Mouse (Mus musculus): ENCODE data around the gene Necab2. TPM values are rescaled to one million over a fixed set of nuclear protein-coding genes. Genes with fewer than 3 reads are reported as not detected.

Gene Necab2
- polyA plus RNA-seq, 1 experiment from 2014 or later: 9.2 TPM

- Histone ChIP-seq H3K4me1 (ENCODE audit: control insufficient read depth, insufficient read depth, low read length) (no peaks in the 10 kb centered on the region), H3K27ac (replicated peaks; ENCODE audit: low read depth, low read length) (no peak overlapping the region), H3K4me2 (ENCODE audit: low read depth, low read length) (no peak overlapping the region), H3K9ac (replicated peaks; ENCODE audit: low read length) (no peak overlapping the region), H3K9me3 (replicated peaks; ENCODE audit: control insufficient read depth, low read length) (no peaks in the 10 kb centered on the region), H3K27me3 (ENCODE audit: control insufficient read depth, insufficient read depth, low read length) (no peaks in the 10 kb centered on the region), H3K4me3 (ENCODE audit: low read depth, low read length) (no peak overlapping the region), H3K36me3 (replicated peaks; ENCODE audit: control insufficient read depth, insufficient read depth, low read depth, low read length) (no peaks in the 10 kb centered on the region)
- 89% methylated on average over 10 of the region's 10 CpGs for whole genome bisulfite sequencing
- no peak for DNase-seq (ENCODE audit: low spot score)
- no peak for ATAC-seq (replicated peaks; ENCODE audit: insufficient number of reproducible peaks, low FRiP score, low TSS enrichment, low read depth)
Observed at GRCm38 (mm10) chr8:119424199-119424733, 22.3 kb upstream of the Necab2 start.

DNA sequence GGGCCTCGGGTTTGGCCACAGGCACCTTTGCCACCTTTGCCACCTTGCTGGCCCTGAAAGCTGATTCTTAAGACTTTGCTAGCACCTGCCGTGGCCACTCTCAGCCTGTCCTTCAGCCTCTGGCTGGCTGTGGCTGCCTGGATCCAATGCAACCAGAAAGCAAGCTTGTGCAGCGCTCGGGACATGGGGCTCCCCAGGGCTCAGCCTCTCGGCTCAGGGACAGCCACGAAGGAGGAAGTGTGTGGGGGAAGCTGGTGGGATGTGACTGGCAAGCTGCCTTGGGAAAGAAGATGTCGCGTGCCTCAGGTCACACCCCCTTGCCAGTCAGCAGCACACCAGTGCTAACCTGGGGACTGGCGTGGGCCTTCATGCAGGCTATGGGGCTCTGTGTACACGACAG lies 21.8 kb upstream of the Necab2 start:
- Histone ChIP-seq H3K36me3 (replicated peaks; ENCODE audit: control insufficient read depth, insufficient read depth, low read depth, low read length) (no peaks in the 10 kb centered on the region), H3K9me3 (replicated peaks; ENCODE audit: control insufficient read depth, low read length) (no peaks in the 10 kb centered on the region), H3K4me2 (ENCODE audit: low read depth, low read length) (no peak overlapping the region), H3K9ac (replicated peaks; ENCODE audit: low read length) (no peak overlapping the region), H3K4me3 (ENCODE audit: low read depth, low read length) (no peak overlapping the region), H3K4me1 (ENCODE audit: control insufficient read depth, insufficient read depth, low read length) (no peaks in the 10 kb centered on the region), H3K27me3 (ENCODE audit: control insufficient read depth, insufficient read depth, low read length) (no peaks in the 10 kb centered on the region), H3K27ac (replicated peaks; ENCODE audit: low read depth, low read length) (no peak overlapping the region)
- 80% methylated on average over 10 of the region's 10 CpGs for WGBS
- DNase-seq (ENCODE audit: low spot score) (no peak), ATAC-seq (replicated peaks; ENCODE audit: insufficient number of reproducible peaks, low FRiP score, low TSS enrichment, low read depth) (no peak)

GRCm38 (mm10) chr8:119425533-119425932 lies 21.0 kb upstream of the Necab2 start:
- Histone ChIP-seq H3K4me1 (ENCODE audit: control insufficient read depth, insufficient read depth, low read length) (no peaks in the 10 kb centered on the region), H3K9me3 (replicated peaks; ENCODE audit: control insufficient read depth, low read length) (no peaks in the 10 kb centered on the region), H3K27ac (replicated peaks; ENCODE audit: low read depth, low read length) (no peak overlapping the region), H3K36me3 (replicated peaks; ENCODE audit: control insufficient read depth, insufficient read depth, low read depth, low read length) (no peaks in the 10 kb centered on the region), H3K4me2 (ENCODE audit: low read depth, low read length) (no peak overlapping the region), H3K4me3 (ENCODE audit: low read depth, low read length) (no peak overlapping the region), H3K27me3 (ENCODE audit: control insufficient read depth, insufficient read depth, low read length) (no peaks in the 10 kb centered on the region), H3K9ac (replicated peaks; ENCODE audit: low read length) (no peak overlapping the region)
- WGBS: 86% methylated on average over 10 of the region's 10 CpGs
- DNase-seq (ENCODE audit: low spot score) (no peak), ATAC-seq (replicated peaks; ENCODE audit: insufficient number of reproducible peaks, low FRiP score, low TSS enrichment, low read depth) (no peak)

DNA sequence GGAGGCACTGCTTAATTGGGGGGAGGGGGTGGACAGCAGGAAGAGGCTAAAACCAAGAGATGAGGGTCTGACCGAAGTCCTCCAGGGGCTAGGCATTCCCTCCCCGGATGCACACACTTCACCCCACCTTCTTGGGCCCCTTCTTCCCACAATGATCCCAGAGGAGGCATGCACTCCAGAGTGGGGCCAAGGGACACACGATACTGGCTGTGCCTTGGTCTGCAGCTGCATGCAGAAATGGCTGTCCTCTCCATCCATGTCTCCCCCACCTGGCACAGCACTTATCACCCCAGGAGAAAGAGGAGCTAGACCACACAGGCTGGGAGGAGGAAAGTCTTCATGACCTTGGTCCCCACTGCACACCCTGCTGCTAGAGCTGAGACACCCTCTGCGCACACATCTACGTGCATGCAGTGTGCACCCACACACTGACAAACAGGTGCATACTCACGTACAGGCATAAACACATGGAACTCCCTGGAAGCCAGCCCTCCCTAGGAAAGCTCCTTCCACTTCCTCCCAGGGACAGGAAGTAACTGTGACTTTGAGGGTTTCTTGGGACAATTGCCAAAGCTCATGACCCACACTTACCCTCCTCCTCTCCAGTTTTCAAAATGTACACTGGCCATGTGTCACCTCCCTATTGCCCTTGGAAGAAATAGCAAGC lies 20.3 kb upstream of the Necab2 start:
- Histone ChIP-seq H3K4me2 (ENCODE audit: low read depth, low read length) (no peak overlapping the region), H3K9me3 (replicated peaks; ENCODE audit: control insufficient read depth, low read length) (no peaks in the 10 kb centered on the region), H3K4me3 (ENCODE audit: low read depth, low read length) (no peak overlapping the region), H3K4me1 (ENCODE audit: control insufficient read depth, insufficient read depth, low read length) (no peaks in the 10 kb centered on the region), H3K36me3 (replicated peaks; ENCODE audit: control insufficient read depth, insufficient read depth, low read depth, low read length) (no peaks in the 10 kb centered on the region), H3K27me3 (ENCODE audit: control insufficient read depth, insufficient read depth, low read length) (no peaks in the 10 kb centered on the region), H3K9ac (replicated peaks; ENCODE audit: low read length) (no peak overlapping the region), H3K27ac (replicated peaks; ENCODE audit: low read depth, low read length) (no peak overlapping the region)
- ATAC-seq (replicated peaks; ENCODE audit: insufficient number of reproducible peaks, low FRiP score, low TSS enrichment, low read depth) (no peak), DNase-seq (ENCODE audit: low spot score) (no peak)
- WGBS: 89% methylated on average over 6 of the region's 6 CpGs

DNA sequence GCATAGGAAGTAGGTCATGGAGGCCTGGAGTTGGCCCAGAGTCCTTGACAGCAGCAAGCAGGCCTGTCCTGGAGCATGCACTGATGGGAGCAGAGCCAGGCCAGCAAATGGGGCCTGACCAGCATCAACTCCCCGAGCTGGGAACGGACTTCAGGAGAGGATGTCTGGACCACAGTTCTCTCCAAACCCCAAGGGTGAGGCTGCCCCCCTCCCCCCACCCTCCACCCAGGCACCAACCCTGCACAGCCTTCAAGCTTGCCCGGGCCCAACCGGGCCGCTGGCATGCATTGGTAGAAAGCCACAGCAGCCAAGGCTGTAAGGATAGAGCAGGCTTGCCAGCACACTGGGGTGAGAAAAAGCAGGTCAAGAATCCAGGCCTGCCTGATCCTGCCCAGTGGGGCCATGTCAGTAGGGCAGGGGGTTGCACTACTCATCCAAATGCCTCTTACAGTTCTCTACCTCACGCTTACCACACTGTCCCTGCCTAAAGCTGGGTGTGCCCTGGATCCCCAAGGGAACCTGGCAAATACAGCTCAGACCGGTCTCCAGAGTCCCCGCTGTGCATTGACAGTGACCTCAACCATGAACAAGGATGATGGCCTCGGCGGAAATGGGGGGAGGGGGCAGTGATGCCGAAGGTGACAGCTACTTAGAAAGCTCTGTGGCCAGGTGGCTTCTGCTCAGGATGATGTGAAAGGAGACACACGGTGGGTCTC lies 18.7 kb upstream of the Necab2 start:
- H3K4me3 ChIP-seq (ENCODE audit: low read depth, low read length): no peak overlapping the region
- H3K9me3 ChIP-seq (replicated peaks; ENCODE audit: control insufficient read depth, low read length): no peaks in the 10 kb centered on the region
- 75% methylated on average over 12 of the region's 12 CpGs for WGBS
- H3K27ac ChIP-seq (replicated peaks; ENCODE audit: low read depth, low read length): no peak overlapping the region
- H3K4me2 ChIP-seq (ENCODE audit: low read depth, low read length): no peak overlapping the region; the same call in 1 of the 2 replicates
- no peak for ATAC-seq (replicated peaks; ENCODE audit: insufficient number of reproducible peaks, low FRiP score, low TSS enrichment, low read depth)
- H3K36me3 ChIP-seq (replicated peaks; ENCODE audit: control insufficient read depth, insufficient read depth, low read depth, low read length): no peaks in the 10 kb centered on the region
- H3K4me1 ChIP-seq (ENCODE audit: control insufficient read depth, insufficient read depth, low read length): no peaks in the 10 kb centered on the region
- H3K9ac ChIP-seq (replicated peaks; ENCODE audit: low read length): no peak overlapping the region
- H3K27me3 ChIP-seq (ENCODE audit: control insufficient read depth, insufficient read depth, low read length): no peaks in the 10 kb centered on the region
- DNase-seq (ENCODE audit: low spot score): no peak

GRCm38 (mm10) chr8:119428350-119428740 lies 18.2 kb upstream of the Necab2 start:
- Histone ChIP-seq H3K4me3 (ENCODE audit: low read depth, low read length) (no peak overlapping the region), H3K27ac (replicated peaks; ENCODE audit: low read depth, low read length) (no peak overlapping the region), H3K27me3 (ENCODE audit: control insufficient read depth, insufficient read depth, low read length) (no peaks in the 10 kb centered on the region), H3K36me3 (replicated peaks; ENCODE audit: control insufficient read depth, insufficient read depth, low read depth, low read length) (no peaks in the 10 kb centered on the region), H3K9me3 (replicated peaks; ENCODE audit: control insufficient read depth, low read length) (no peaks in the 10 kb centered on the region), H3K9ac (replicated peaks; ENCODE audit: low read length) (no peak overlapping the region), H3K4me1 (ENCODE audit: control insufficient read depth, insufficient read depth, low read length) (no peaks in the 10 kb centered on the region), H3K4me2 (ENCODE audit: low read depth, low read length) (no peak overlapping the region)
- DNase-seq (ENCODE audit: low spot score): no peak
- ATAC-seq (replicated peaks; ENCODE audit: insufficient number of reproducible peaks, low FRiP score, low TSS enrichment, low read depth): no peak
- 68% methylated on average over 7 of the region's 7 CpGs for WGBS

DNA sequence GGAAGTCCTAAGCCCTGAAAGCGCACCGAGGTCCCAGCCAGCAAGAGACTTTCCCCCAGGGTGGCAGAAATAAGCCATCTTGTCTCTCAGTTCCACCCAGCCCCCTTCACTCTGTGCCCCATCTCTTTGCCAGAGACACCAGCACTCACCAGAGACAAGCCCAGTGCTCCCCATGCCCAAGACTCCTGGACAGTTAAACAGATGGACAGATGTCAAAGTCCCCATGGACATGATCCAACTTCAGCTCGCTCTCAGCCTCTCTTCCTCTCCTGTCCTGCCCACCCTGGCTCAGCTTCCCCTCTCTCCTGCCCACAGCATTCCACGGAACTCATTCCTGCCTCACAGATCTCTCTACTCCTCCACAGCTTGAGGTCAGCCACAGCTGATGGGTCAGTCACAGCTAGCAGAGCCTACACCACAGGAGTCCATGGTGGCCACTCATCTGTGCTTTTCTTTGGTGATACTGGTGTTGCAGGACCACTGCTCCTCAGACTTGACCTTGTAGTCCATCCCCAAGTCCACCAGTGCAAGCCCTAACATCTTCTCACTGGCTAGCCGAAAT lies 17.7 kb upstream of the Necab2 start:
- H3K27ac ChIP-seq (replicated peaks; ENCODE audit: low read depth, low read length): no peak overlapping the region
- 78% methylated on average over 5 of the region's 5 CpGs for WGBS
- no peak for ATAC-seq (replicated peaks; ENCODE audit: insufficient number of reproducible peaks, low FRiP score, low TSS enrichment, low read depth)
- H3K4me1 ChIP-seq (ENCODE audit: control insufficient read depth, insufficient read depth, low read length): no peaks in the 10 kb centered on the region
- DNase-seq (ENCODE audit: low spot score): no peak
- no peaks in the 10 kb centered on the region for H3K36me3 ChIP-seq (replicated peaks; ENCODE audit: control insufficient read depth, insufficient read depth, low read depth, low read length)
- H3K4me2 ChIP-seq (ENCODE audit: low read depth, low read length): no peak overlapping the region
- H3K4me3 ChIP-seq (ENCODE audit: low read depth, low read length): no peak overlapping the region
- no peak overlapping the region for H3K9ac ChIP-seq (replicated peaks; ENCODE audit: low read length)
- H3K9me3 ChIP-seq (replicated peaks; ENCODE audit: control insufficient read depth, low read length): no peaks in the 10 kb centered on the region
- no peaks in the 10 kb centered on the region for H3K27me3 ChIP-seq (ENCODE audit: control insufficient read depth, insufficient read depth, low read length)

DNA sequence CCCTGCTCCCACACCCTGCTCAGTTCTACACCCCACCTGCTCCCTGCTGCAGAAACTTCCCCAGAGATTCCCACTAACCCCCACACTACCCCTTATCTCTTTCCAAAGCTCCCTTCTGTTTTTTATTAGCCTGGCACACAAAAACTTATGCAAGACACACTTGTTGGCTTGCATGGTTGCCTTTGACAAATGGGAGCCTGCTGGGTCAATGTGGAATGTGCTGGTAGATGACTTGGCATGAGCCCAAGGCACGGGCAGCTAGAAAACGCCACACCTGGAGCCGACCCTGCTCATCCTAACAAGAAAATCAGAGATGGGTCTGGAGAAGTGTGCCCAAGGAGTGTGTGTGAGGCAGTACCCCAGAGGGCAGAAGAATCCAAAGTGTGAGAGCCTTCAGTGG lies 17.0 kb upstream of the Necab2 start:
- no peak overlapping the region for H3K9ac ChIP-seq (replicated peaks; ENCODE audit: low read length)
- H3K27me3 ChIP-seq (ENCODE audit: control insufficient read depth, insufficient read depth, low read length): no peaks in the 10 kb centered on the region
- H3K4me1 ChIP-seq (ENCODE audit: control insufficient read depth, insufficient read depth, low read length): no peaks in the 10 kb centered on the region
- H3K27ac ChIP-seq (replicated peaks; ENCODE audit: low read depth, low read length): no peak overlapping the region
- H3K36me3 ChIP-seq (replicated peaks; ENCODE audit: control insufficient read depth, insufficient read depth, low read depth, low read length): no peaks in the 10 kb centered on the region
- no peak for ATAC-seq (replicated peaks; ENCODE audit: insufficient number of reproducible peaks, low FRiP score, low TSS enrichment, low read depth)
- WGBS: 89% methylated on average over 3 of the region's 3 CpGs
- no peaks in the 10 kb centered on the region for H3K9me3 ChIP-seq (replicated peaks; ENCODE audit: control insufficient read depth, low read length)
- DNase-seq (ENCODE audit: low spot score): no peak
- no peak overlapping the region for H3K4me2 ChIP-seq (ENCODE audit: low read depth, low read length)
- no peak overlapping the region for H3K4me3 ChIP-seq (ENCODE audit: low read depth, low read length)
